Mouse (Mus musculus) heart, adult 2 months (tissue): ENCODE data around the gene Sugp2.

Experiments used
- CTCF ChIP-seq: fragments of 200-600 bp; IDR thresholded peaks from 2 replicates; pipeline ENCODE4 v1.8.1; 2022; ENCODE audit warnings: antibody characterized with exemption, mild to moderate bottlenecking, moderate library complexity
- EP300 ChIP-seq: fragments of 200-500 bp; IDR thresholded peaks from 2 replicates; pipeline ENCODE4 v1.6.1; 2011; ENCODE audit warnings: low read depth, low read length, control low read depth; ENCODE audit not compliant: insufficient read depth
- POLR2A ChIP-seq: fragments of 200-500 bp; IDR thresholded peaks from 2 replicates; pipeline ENCODE4 v1.6.1; 2011; ENCODE audit warnings: mild to moderate bottlenecking, low read depth, low read length, control low read depth; ENCODE audit not compliant: insufficient read depth

DNA sequence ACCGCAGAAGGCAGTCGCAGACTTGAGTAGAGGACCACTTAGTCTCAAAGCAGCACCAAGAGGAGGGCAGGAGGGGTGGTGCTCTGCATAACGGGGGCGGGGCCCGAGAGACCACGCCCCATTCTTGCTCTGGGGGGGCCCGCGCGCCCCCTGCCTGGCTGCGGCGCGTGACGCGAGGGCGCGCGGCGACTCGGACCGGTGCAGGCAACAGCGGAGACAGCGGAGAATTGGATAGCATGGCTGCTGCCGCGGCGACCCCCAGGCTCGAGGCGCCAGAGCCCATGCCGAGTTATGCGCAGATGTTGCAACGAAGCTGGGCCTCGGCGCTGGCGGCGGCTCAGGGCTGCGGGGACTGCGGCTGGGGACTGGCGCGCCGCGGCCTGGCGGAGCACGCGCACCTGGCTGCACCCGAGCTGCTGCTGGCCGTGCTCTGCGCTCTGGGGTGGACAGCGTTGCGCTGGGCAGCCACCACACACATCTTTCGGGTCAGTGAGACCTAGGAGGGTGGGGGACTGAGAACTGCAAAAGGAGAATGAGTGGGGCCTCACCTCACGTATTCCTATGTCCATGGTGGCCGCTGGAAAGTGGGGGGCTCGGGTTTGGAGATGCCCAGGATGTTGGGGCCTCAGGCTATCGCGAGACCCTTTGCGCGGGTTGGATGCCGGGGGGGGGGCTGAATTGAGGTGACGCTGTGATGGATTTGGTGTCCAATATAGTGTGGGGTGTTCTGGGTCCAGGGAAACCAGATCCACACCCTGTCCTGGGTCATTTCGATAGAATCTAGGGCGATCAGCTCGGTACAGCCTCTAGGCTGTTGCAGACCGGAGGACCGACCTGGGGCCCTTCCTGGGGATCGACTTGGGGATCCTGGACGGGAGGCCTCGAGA, 81.8 kb downstream of the Sugp2 start, which contains the start of gene Cers1:
- TF ChIP-seq POLR2A (no peak), CTCF (no peak), EP300 (no peak)
